Mouse (Mus musculus) CD4-positive, CD25-positive, alpha-beta regulatory T cell, adult 4 months (primary cell): ENCODE measurements at regions not wholly inside any gene's neighbourhood (a gene's known extent, or its start where the extent isn't known, plus 50 kb on each side); places are given as distances from the start of the nearest gene placed in this dataset.

ENCODE experiments used
- ATAC-seq: one replicate; pipeline ENCODE4 v1.8.0; 2017

DNA sequence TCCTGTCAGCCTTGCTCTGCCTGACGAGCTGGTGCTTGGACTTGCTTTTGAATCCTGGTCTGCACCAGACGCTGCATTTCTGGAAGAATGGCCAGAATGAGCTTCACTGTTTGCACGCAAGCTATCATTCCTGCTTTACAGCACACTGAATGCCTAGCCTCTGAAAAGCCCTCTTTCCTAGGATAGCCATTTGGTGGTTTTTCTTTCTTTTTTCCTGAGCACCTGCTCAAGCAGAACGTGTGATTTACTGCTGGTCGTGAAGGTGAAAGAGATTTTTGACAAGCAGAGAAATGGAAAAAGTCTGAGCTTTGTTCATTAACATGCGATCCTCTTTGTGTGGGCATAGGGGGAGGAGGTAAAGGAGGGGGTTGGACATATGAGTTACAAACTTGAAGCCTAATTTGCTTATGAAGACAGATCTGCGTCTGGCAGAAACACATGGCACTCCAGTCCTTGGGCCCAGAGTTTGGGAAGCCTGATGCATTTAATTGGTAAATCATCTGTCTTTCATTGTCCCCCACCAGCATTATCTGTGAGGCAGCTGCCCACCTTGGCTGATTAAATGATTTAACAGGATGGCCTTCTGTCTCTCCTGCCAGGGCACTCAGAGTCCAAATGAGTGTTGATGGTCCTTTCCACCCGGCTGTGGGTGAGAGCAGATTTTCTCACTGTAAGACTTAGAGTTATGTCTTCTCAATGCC is 457.1 kb upstream of the Plxna2 start:
- ATAC-seq: no peak

DNA sequence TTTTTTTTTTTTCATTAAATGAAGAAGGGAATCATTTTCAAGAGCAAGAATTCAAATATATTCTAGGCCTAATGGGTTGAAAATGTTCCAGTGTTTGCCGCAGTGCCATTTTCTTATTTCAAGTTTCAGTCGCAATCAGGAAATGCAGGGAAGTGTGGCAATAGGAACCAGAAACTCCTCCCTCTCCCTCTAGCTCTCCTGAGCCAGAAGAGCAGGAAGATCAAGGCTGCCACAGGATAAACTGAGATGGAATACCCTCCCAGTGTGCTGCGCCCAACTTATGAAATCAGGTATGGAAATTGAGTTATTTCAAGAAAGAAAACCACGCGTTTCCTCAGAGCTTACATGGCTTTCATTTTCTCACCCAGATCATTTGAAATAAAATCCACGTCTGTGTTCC is 460.8 kb upstream of the Plxna2 start:
- ATAC-seq: no peak

DNA sequence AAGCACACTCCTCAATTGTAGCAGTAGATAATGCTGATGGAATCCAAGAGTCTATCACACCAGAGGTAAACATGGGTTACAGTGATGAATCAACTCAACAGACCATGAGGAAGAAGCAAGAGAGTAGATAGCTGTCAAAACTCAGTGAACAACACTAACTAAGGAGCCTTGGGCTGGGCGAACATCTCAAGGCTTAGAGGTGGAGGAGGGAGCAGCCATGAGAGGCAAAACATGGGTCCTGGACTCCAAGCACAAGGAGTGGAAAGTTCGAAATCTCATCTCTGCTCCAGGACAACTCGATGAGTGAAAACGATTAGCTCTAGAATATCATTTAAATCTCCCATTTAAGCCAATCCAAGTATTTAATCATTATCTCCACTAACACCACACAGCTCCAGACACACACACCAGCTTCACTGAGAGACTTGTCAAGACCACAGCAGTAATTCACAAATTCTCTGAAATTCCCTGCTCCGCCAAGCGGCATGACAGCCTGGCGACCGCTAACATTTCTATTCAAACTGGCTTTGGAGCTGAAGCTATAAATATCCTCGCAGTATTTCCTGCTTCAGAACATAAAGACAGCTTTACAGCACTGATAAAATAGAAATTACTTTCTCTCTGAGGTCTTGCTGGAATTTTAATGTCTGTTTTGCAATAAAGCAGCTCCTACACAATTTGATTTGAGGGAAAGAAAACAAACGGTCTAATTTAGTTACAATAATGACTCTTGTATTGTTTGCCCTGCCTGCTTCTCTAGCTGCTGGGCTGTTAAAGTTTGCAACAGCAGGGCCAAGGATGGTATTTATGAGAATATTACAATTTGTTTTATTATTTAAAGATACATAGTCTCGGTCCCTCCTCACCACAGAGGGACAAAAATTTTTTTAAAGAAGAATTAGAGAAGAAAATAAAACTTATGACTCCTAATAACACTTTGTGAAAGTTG is 469.3 kb upstream of the Plxna2 start:
- no peak for ATAC-seq

DNA sequence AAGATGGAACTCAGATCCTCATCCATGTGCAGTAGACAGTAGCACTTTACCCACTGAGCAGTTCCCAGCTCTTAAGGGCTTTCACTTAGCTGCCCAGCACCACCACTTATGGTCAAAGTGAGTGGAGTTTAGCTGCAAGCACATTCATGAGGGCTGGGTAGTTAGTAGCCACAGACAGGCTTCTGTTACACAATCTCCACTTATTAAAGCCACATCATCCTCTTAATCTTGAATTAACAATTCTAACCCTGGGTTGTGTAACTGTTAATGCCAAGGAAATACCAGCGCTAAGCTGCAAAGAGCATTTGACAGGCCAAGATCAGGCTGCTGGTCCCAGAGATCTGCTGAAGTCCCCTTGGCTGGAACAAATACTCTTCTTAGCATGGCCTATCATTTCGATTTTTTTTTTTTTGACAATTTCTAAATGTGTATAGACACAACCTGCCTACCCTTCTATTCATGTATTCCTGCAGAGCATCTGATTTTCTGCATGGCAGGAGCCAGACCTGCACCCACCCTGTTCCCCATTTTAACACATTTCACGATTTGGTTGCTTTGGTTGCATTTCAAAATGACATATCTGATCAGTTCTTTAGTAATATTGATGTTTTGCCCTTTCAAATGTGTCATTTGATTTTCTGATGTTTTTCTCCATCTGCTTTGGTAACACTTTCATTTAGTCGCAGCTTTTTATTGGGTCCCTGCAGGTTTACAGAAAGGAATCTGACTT is 500.2 kb upstream of the Plxna2 start:
- ATAC-seq: no peak

DNA sequence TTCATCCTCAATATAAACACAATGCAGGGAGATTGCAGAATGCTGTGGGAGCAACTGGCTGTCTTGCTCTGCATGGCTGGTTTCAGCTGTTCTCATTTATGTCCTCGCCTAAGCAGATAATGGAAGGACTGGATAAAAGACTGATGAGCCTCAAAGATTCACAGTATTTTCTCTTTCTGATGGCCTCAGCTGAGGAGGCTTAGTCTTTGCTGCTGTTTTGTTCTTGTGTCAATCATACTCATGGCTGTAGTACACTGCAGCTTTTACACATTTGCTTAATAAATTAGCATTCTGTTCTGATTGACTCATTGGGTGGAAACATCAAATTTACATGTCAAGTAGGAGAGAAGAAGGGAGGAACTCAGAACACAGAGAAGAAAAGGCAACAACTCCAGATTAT is 503.6 kb upstream of the Plxna2 start:
- no peak for ATAC-seq

DNA sequence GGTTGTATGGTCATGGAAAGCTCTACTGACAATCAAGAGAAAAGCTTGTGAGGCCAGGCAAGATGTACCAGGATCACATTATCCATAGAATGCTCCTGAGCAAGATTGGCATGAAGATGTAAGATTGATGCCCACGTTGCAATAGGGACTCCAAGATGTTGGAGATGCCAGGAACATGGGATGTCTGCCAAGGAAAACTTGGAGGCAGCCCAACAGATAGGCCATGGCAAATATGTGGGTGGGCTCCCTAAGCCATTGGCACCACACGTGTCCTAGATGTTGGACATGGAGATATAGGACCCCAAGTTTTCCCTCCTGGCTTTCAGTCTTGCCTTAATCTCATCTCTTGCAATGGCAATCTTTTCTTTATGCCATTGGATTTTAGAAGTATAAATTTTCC is 506.1 kb upstream of the Plxna2 start:
- no peak for ATAC-seq

DNA sequence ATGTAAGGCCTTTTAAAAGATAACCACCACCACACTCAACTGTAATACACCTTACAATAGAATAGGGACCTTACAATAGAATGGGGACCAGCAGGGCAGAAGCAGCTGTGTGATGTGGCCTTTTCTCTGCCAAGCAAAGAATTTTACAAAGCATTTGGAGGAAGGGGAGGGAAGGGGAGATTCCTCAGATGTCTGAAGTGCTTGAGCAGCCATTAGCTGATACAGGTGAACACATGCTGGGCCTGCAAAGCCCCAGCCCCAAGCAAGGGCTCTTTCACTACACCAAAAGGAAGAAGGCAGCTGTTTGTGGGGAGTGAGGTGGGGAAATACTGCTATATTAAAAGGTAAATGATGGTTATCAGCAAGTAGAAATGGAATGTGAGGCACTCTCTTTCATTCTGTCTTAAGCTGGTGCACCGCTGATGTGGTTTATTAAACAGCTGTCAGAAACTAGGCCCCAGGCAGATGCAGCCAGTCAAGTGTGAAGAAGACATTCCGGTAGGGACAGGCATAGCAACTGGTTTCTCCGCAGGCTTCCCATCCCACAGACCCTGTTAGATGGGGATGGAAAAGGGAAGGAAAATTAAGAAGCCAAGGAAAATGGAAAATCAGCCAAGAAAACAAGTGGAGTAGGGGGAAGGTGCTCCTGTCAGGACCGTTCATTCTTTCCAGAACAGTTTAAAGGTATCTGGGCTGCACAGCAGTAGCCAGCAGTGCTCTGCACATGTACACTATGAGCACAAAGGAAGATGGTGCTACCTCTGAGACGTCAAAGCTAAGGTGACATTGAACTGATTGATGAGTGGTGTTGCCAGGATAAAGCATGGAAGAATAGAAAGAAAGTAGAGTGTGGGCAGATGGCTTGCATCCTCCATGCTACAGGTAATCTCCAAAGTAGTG is 508.6 kb upstream of the Plxna2 start:
- no peak for ATAC-seq

DNA sequence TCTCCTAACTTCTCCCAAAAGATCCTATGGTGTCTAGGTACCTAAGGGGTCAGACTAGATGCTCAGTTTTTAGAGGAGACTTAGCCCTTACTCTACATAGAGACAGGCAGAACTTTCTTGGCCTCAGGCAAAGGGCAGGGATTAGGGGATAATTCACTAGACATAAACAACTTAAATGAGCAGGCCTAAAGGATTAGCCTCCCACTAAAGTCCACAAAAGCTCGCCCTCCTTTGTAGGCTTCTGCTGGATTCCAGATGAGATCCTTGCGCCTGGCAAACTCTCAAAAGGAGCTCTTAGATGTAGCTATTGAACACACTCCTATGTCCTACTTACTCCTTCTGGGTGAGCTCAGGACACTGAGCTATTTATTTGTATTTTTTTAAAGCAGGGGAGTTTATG is 509.9 kb upstream of the Plxna2 start:
- no peak for ATAC-seq

DNA sequence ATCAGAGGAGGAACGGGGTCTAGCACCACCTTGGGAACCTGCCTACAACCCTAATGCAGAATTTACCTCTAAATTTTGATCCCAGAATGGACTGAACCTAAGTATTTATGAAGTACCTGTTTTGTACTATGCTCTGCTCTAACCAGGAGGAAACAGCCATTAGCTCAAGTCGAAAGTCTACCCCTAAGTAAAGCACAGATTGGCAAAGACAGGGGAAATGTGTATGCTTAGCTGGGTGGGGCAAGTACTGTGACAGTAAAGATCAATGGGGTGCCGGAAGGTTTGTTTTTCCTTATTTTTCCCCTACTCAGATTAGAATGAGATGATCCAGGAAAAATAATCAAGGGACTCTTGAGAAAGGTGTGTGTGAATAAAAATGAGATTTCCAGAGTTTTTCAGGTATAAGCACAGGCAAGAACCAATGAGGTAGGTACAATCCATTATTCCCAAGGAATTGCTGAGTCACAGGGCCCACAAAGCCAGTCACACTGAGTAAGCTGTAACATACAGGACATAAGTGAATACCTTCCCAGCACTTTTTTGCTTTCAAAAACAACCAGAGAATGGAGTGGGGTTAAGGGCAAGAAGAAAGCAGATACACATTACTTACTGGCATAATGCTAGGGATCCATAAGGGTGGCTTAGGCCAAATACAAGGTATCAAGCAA is 510.6 kb upstream of the Plxna2 start:
- ATAC-seq: no peak

DNA sequence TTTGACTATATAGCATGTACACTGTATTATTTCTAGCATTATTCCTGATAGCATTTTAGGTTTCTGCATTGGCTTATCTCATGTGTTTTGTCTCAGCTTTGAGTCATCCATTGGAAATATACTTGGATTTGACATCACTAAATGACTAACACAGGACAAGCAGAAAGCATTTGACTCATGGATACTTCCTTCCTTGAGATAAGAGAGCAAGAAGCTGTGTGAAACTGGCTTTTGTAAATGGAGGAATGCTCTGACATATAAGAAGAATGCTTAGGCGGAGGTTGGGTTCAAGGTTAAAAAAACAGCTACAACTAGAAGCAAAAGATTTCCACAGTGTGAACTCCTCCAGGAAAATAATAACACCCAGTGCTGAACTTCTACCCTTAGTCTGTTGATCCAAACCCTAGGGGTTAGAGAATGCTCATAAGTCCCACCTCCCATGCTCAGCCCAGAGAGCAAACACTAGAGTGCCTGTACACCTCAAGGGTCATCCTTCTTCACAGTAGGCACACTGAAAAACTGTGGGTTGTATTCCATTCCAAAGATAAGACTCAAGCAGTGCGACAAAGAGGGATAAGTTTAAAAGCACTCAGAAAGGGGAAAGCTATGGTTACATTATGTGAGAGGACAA is 528.0 kb upstream of the Plxna2 start:
- no peak for ATAC-seq

DNA sequence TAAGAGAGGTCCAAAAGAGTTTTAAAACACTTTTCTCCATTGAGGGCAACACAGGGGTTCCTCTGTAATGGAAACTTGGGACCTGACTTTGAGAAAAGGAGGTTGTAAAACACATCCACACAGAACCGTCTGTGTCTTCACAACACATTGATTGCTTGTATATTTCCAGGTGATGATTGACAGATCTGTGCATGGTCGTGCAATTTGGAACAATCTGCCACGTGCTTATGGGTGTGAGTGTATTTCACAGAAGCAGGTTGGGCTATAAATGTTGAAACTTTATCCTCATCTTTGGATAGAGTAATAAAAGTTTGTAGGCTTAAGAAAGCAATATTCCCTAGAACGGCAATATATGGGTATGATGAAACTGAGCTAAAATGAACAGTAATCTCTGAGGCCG is 559.5 kb upstream of the Plxna2 start:
- no peak for ATAC-seq

DNA sequence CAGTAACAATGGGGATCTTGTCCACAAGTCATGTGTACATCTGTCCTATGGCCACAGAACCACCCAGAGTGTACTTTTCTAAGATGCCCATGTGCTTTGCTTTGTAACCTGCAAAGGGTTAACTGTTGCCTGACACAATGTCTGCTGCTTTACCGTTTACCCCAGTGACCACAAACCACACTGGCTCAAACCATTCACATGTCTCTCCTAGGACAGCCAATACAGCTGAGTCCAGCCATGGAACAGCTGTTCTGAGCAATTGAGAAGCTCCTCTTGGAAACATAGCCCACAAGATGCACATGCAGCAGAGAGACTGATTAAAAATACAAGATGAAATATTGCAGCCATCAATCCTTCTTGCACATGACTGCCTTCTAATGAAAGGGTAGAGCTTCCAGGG is 561.5 kb upstream of the Plxna2 start:
- no peak for ATAC-seq

DNA sequence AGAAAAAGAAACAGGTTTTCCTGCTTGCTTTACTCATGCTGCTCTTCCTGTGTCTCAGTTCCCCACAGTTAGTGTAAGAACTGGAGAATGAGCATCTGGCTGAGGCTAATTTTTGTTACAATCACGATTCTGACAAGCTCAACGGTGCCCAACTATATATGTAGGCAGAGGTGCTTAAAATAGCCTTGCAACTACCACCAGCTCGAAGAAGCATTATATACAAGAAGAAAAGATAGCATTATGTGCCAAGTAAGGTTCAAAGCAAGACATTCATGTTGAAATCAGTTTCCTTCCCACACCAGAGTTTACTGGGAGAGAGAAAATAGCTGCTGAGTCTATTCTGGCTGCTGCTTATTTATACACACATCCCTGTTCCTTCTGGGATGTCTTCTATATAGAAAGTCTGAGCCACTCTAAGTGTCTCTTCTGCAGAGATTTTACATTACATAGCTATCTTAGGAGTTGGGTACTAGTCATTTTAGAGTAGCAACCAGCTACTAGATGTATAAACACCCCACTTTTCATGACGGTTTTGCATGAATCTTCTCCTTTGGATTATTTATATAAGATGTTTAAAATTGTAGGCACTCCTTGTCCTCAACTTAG is 568.2 kb upstream of the Plxna2 start:
- no peak for ATAC-seq

DNA sequence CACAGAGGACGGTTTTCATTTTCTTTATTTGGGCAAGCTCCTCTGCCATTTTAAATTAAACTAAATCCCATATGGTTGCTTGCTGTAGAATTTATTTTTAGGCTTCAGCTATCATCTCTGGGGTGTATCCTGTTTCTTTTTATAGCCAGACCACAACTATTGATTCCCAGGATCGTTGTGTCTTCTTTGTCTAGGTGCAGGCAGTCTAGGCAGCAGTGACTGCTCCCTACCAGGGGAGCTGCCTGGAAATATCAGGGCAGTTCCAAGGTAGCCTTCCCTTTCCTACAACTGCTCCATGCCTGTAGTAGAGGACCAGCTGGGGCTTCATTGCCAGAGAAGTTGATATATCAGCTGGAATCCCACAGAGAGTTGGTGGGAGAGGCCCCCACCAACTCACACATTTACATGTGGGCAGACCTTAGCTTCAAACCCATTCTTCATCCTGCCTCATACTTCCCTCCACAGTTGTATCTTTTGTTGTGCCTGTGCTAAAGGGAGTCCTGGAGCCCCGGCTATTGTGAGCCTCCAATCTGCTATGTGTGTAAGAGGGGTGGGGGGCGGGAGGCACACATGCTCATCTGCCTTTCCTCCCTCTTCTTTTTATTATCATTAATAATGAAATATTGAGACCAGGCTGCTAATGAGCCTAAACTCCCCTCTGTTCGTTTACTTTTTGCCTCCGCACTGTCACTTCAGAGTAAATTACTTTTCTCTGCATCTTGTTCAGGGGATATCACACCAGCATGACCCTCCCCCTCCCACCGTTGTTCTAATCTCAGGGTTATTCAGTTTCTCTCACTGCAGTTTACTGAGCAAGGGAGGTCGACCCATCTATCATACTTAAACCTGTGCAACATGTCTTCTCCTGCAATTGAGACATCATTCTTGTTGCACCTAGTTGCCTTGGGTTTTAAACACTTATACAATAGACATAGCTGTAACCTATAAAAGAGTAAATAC is 576.3 kb upstream of the Plxna2 start:
- no peak for ATAC-seq

DNA sequence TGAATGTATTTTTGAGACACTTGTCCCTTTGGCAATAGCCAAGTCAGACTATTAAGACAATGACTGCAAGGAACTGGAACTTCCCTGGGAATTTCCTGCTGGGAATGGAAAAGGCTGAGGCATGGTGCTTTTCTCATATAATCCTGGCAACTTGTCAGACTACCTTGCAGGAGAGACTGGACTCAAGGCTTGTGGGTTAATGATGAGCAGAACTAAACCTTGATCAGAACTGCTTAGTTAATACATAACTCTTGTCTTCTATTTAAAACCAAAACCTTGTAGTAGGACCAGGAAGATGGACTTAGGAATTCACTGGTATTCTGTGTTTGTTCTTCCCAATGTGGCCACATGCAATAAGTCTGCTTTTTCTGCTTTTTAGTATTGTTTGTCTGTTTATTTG is 579.3 kb upstream of the Plxna2 start:
- no peak for ATAC-seq

DNA sequence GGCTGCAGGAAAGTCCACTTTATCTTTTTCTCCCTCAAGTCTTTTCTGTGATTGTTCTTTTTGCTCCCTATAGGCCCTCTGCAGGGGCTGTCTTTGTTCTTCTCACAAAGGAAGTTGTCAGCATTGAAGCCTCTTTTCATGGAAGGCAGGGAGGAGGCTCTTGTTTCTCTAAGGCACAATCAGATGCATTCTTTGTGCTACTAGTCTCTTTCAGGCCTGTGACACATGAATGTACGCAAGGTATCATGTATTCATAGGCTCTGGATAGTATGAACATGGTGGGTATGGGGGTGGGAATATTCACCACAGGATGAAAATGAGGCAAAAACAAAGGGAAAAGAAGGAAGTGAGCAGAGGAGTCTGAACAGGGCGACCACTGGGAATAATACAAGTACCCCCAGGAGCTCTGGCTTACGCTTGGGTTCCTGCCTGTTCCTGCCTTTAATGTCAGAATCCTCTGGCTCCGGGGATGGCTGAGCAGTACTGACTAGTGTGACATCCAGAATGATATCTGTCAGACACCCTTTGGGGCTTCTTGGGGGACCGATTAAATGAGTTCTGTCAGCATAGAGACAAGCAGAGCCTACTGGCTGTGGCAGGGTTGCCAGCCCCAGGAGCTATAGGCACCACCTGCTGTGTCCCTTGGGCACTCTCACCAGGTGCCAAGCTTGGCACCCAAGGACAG is 583.7 kb upstream of the Plxna2 start:
- ATAC-seq: no peak

DNA sequence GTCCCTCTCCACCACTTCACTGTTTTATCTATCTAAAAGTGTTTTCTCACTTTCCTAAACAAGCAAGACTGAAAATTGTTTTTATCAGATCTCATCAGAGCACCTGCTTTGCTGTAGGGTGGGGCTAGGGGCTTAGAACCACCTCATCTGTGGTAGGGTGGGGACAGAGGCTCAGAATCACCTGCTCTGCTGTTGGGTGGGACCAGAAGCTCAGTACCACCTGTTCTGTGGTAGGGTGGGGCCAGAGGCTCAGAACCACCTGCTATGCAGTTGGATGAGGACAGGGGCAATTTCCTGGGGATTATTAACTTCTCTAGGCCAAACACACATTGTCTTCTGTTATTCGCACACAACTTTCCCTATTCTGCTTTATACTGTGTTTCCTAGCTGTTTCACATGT is 585.4 kb upstream of the Plxna2 start:
- no peak for ATAC-seq

DNA sequence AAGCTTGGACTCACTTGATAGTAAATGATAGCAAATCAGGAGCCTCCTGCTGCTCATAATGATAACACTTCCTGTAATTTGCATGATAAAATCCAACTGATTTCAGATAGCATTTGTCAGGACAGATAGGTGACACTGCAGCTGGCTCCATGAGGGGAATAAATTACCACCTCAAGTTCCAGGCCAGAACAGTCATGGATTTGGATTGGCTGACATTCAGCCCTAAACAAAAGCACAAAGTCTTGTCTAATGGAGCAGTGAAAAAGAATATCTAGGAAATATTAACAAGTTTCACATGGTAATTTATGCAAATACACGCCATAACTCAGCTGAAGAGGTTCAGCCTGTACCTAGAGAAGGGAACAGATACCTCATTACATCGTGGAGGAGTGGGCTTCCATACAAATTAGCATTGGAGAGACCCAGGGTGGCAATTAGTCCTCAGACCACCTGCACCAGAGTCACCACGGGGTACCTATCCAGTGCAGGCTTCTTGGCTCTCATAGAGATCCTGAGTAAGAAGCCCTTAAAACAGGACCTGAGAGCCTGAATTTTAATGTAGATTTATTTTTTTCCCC is 587.3 kb upstream of the Plxna2 start:
- ATAC-seq: no peak
